In the genomic region with DNA sequence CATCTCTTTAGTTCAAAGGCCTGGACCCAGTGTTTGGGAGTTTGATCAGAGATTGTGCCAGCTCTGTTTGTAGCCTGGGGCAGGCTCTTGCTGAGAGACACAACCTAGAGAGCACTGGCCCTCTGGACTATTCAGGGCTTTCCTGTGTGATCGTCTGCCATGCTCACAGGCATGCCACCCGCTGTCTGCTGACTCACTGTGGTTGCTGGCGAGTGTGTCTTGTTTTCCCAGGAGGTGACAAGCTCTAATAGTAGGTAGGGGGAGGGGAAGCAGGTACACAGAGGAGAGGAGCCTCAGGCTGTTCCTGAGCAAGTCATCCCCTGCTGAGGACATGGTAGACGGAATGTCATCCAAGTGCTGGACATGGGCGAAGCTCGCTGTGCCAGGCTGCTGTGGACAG, we compare ENCODE assay signal across 12 mouse cellular contexts.
DNase-seq lines count a peak whose midpoint lies in the region; ATAC-seq and TF ChIP-seq lines count a peak whose summit lies in the region.
"Had no signal": no experiment of that assay in that cellular context is flagged by ENCODE, and none has a peak within 500 bp of the region (broad histone marks: within the 10 kb centered on the region; RNA-seq: fewer than 3 reads in every experiment).

No protein-coding gene starts in this region.

- H3K4me1 ChIP-seq in liver, adult 2 months (ENCODE audit: control insufficient read depth, insufficient read depth, low read length): no peaks in the 10 kb centered on the region
- H3K4me1 ChIP-seq in liver, postnatal 0 days (ENCODE audit: insufficient read depth): no peaks in the 10 kb centered on the region
- H3K4me1 ChIP-seq in MEL (ENCODE audit: control insufficient read depth in 1 of 2, insufficient read depth in 2 of 2, low read length in 2 of 2): no peaks in the 10 kb centered on the region
- no peaks in the 10 kb centered on the region for H3K4me1 ChIP-seq in limb, embryonic 10.5 days
- H3K4me1 ChIP-seq: intestine, embryonic 15.5 days; liver, embryonic 13.5 days had no signal

- no peak for TF ChIP-seq EP300 in liver, postnatal 0 days (IDR thresholded peaks at IDR 0.05; ENCODE audit: low read depth)
- no peak for TF ChIP-seq EP300 in MEL (IDR thresholded peaks at IDR 0.05; ENCODE audit: low read depth in 1 of 2, low read length in 2 of 2)

- DNase-seq in liver, adult 2 months (ENCODE audit: extremely low read depth, low read depth, low spot score): peak; percentile 64
- no peak for DNase-seq in liver, postnatal 0 days
- peak; percentile 2 for DNase-seq in MEL (ENCODE audit: low read depth, low spot score)
- DNase-seq in cerebellum, adult 8-10 months: peak; percentile 23
- peak; percentile 15 to 34 for DNase-seq in natural killer cell, adult 2 months (ENCODE audit: low spot score in 2 of 2)
- no peak for DNase-seq in limb, embryonic 10.5 days (ENCODE audit: low spot score)
- no peak for DNase-seq in thymus, postnatal 0 days (ENCODE audit: low spot score)
- DNase-seq: forebrain, postnatal 0 days; liver, embryonic 13.5 days; lung, postnatal 36 days; thymus, postnatal 25 days had no signal

- TF ChIP-seq CTCF in liver, adult 2 months (IDR thresholded peaks at IDR 0.05; ENCODE audit: low read depth, low read length): no peak
- TF ChIP-seq CTCF in liver, postnatal 0 days (IDR thresholded peaks at IDR 0.05; ENCODE audit: low read depth): no peak
- TF ChIP-seq CTCF in MEL (IDR thresholded peaks at IDR 0.05 in 2 of 3, conservative IDR thresholded peaks at IDR 0.05 in 1 of 3; ENCODE audit: control insufficient read depth in 1 of 3, insufficient read depth in 1 of 3, low read depth in 2 of 3, low read length in 3 of 3, poor library complexity in 1 of 3, severe bottlenecking in 1 of 3): no peak

- no peaks in the 10 kb centered on the region for H3K79me2 ChIP-seq in liver, adult 2 months (ENCODE audit: control insufficient read depth, insufficient read depth, low read length)
- no peaks in the 10 kb centered on the region for H3K79me2 ChIP-seq in MEL (ENCODE audit: control insufficient read depth, insufficient read depth, low read length, poor library complexity)

- H3K27me3 ChIP-seq in liver, adult 2 months (ENCODE audit: control insufficient read depth, insufficient read depth, low read length): no peaks in the 10 kb centered on the region
- H3K27me3 ChIP-seq in liver, postnatal 0 days (ENCODE audit: insufficient read depth, low read length): no peaks in the 10 kb centered on the region; the same call in 1 of the 2 replicates
- no peaks in the 10 kb centered on the region; a peak in 1 of 4 replicates for H3K27me3 ChIP-seq in MEL (ENCODE audit: control insufficient read depth in 1 of 2, insufficient read depth in 2 of 2, low read length in 2 of 2)
- peaks cover 21% of the 10 kb centered on the region for H3K27me3 ChIP-seq in limb, embryonic 10.5 days (ENCODE audit: low read depth, poor library complexity, severe bottlenecking)
- H3K27me3 ChIP-seq: intestine, embryonic 15.5 days had no signal

- no peak overlapping the region for H3K9ac ChIP-seq in liver, adult 2 months (ENCODE audit: low read depth, low read length)
- no peak overlapping the region for H3K9ac ChIP-seq in liver, postnatal 0 days (replicated peaks)
- no peak overlapping the region for H3K9ac ChIP-seq in MEL (ENCODE audit: control insufficient read depth, low read depth, low read length, poor library complexity, severe bottlenecking)
- H3K9ac ChIP-seq: forebrain, postnatal 0 days; intestine, embryonic 15.5 days; liver, embryonic 13.5 days had no signal

- no peak for ATAC-seq in liver, postnatal 0 days
- ATAC-seq: forebrain, postnatal 0 days; intestine, embryonic 15.5 days had no signal

- H3K9me3 ChIP-seq in liver, postnatal 0 days (ENCODE audit: low read length): no peaks in the 10 kb centered on the region
- no peaks in the 10 kb centered on the region for H3K9me3 ChIP-seq in MEL (replicated peaks; ENCODE audit: insufficient read depth, low read length)
- no peaks in the 10 kb centered on the region for H3K9me3 ChIP-seq in limb, embryonic 10.5 days (replicated peaks)
- H3K9me3 ChIP-seq: intestine, embryonic 15.5 days; liver, embryonic 13.5 days had no signal

- no peak overlapping the region for H3K27ac ChIP-seq in liver, adult 2 months (replicated peaks; ENCODE audit: insufficient read depth, low read depth, low read length)
- H3K27ac ChIP-seq in liver, postnatal 0 days (ENCODE audit: low read depth): no peak overlapping the region
- H3K27ac ChIP-seq in MEL (ENCODE audit: control insufficient read depth, low read depth, low read length): no peak overlapping the region
- H3K27ac ChIP-seq in limb, embryonic 10.5 days: no peak overlapping the region
- H3K27ac ChIP-seq: intestine, embryonic 15.5 days; liver, embryonic 13.5 days had no signal

- 48% methylated on average over 6 of the region's 6 CpGs for WGBS in liver, adult 2 months
- WGBS in liver, postnatal 0 days (ENCODE audit: insufficient replicate concordance): 41% methylated on average over 6 of the region's 6 CpGs
- 47% methylated on average over 6 of the region's 6 CpGs for WGBS in limb, embryonic 10.5 days

- TF ChIP-seq RAD21 in MEL (IDR thresholded peaks at IDR 0.05; ENCODE audit: low read depth, low read length): no peak

- TF ChIP-seq POLR2A in liver, adult 2 months (IDR thresholded peaks at IDR 0.05; ENCODE audit: extremely low read depth, insufficient read depth, low read length): no peak
- TF ChIP-seq POLR2A in MEL (IDR thresholded peaks at IDR 0.05; ENCODE audit: control insufficient read depth in 1 of 2, insufficient read depth in 1 of 2, low read depth in 1 of 2, low read length in 2 of 2, poor library complexity in 1 of 2): no peak

- no peak overlapping the region for H3K4me2 ChIP-seq in liver, postnatal 0 days (ENCODE audit: low read depth, low read length)
- H3K4me2 ChIP-seq: intestine, embryonic 15.5 days; liver, embryonic 13.5 days had no signal

- no peaks in the 10 kb centered on the region for H3K36me3 ChIP-seq in liver, adult 2 months (ENCODE audit: control insufficient read depth, insufficient read depth, low read length)
- H3K36me3 ChIP-seq in liver, postnatal 0 days (replicated peaks; ENCODE audit: insufficient read depth, low read length): no peaks in the 10 kb centered on the region
- H3K36me3 ChIP-seq in MEL (ENCODE audit: control insufficient read depth in 1 of 2, insufficient read depth in 2 of 2, low read length in 2 of 2): no peaks in the 10 kb centered on the region
- no peaks in the 10 kb centered on the region for H3K36me3 ChIP-seq in limb, embryonic 10.5 days
- H3K36me3 ChIP-seq: intestine, embryonic 15.5 days; liver, embryonic 13.5 days had no signal

- H3K4me3 ChIP-seq in liver, adult 2 months (ENCODE audit: insufficient read depth, low read depth, low read length): no peak overlapping the region
- no peak overlapping the region for H3K4me3 ChIP-seq in liver, postnatal 0 days (ENCODE audit: low read depth, low read length)
- H3K4me3 ChIP-seq in MEL (ENCODE audit: control insufficient read depth in 1 of 2, insufficient read depth in 1 of 2, low read depth in 2 of 2, low read length in 2 of 2): no peak overlapping the region
- no peak overlapping the region for H3K4me3 ChIP-seq in limb, embryonic 10.5 days
- H3K4me3 ChIP-seq: intestine, embryonic 15.5 days; liver, embryonic 13.5 days had no signal

TF ChIP-seq in MEL, 35 proteins besides CTCF, POLR2A, EP300 and RAD21:
- TF ChIP-seq HCFC1 (IDR thresholded peaks at IDR 0.05; ENCODE audit: low read depth, low read length) (no peak), SIN3A (IDR thresholded peaks at IDR 0.05; ENCODE audit: low read length) (no peak), BHLHE40 (IDR thresholded peaks at IDR 0.05; ENCODE audit: borderline replicate concordance, low read depth, low read length) (no peak), RCOR1 (IDR thresholded peaks at IDR 0.05; ENCODE audit: low read depth, low read length) (no peak), POLR2AphosphoS5 (IDR thresholded peaks at IDR 0.05; ENCODE audit: borderline replicate concordance, low read depth, low read length) (no peak), E2F4 (IDR thresholded peaks at IDR 0.05; ENCODE audit: borderline replicate concordance, low read depth, low read length) (no peak), USF1 (IDR thresholded peaks at IDR 0.05; ENCODE audit: low read depth, low read length) (no peak), ZKSCAN1 (IDR thresholded peaks at IDR 0.05; ENCODE audit: low read depth, low read length) (no peak), POLR2AphosphoS2 (IDR thresholded peaks at IDR 0.05; ENCODE audit: low read length) (no peak), ZMIZ1 (IDR thresholded peaks at IDR 0.05; ENCODE audit: low read depth, low read length) (no peak), ETS1 (IDR thresholded peaks at IDR 0.05; ENCODE audit: low read depth, low read length) (no peak), TBP (IDR thresholded peaks at IDR 0.05; ENCODE audit: low read depth, low read length) (no peak), MYB (IDR thresholded peaks at IDR 0.05; ENCODE audit: low read depth, low read length) (no peak), CHD1 (IDR thresholded peaks at IDR 0.05; ENCODE audit: low read depth, low read length) (no peak), MAFK (IDR thresholded peaks at IDR 0.05; ENCODE audit: borderline replicate concordance, low read depth, low read length) (no peak), MXI1 (IDR thresholded peaks at IDR 0.05; ENCODE audit: low read depth, low read length) (no peak)

Comparison
In these comparisons a context has a peak if more than half of its experiments do, and no peak if none do; other contexts are left out.
1. DNase-seq: peak in liver, adult 2 months (single experiment), MEL (single experiment), cerebellum, adult 8-10 months (single experiment) and natural killer cell, adult 2 months (2 of 2); none in liver, postnatal 0 days (single experiment), limb, embryonic 10.5 days (single experiment) and thymus, postnatal 0 days (single experiment).